In genomic region chr13:75319780-75320179, GRCm38 (mm10) we compare ENCODE assay signal across 33 mouse cellular contexts.
DNase-seq lines count a peak whose midpoint lies in the region; ATAC-seq and TF ChIP-seq lines count a peak whose summit lies in the region.
"Had no signal": no experiment of that assay in that cellular context is flagged by ENCODE, and none has a peak within 500 bp of the region (broad histone marks: within the 10 kb centered on the region; RNA-seq: fewer than 3 reads in every experiment).

No protein-coding gene starts in this region.

- H3K4me1 ChIP-seq in kidney, embryonic 16.5 days (ENCODE audit: insufficient read depth, low read length) = no peaks in the 10 kb centered on the region
- H3K4me1 ChIP-seq in thymus, adult 2 months (replicated peaks; ENCODE audit: control insufficient read depth, insufficient read depth, low read length) = no peaks in the 10 kb centered on the region
- H3K4me1 ChIP-seq: embryonic facial prominence, embryonic 13.5 days; hindbrain, embryonic 12.5 days; limb, embryonic 13.5 days; liver, embryonic 13.5 days; midbrain, embryonic 10.5 days; midbrain, embryonic 15.5 days; stomach, embryonic 15.5 days had no signal

- no peak overlapping the region for H3K9ac ChIP-seq in kidney, embryonic 16.5 days (replicated peaks; ENCODE audit: low read length)
- H3K9ac ChIP-seq: embryonic facial prominence, embryonic 13.5 days; hindbrain, embryonic 12.5 days; limb, embryonic 13.5 days; liver, embryonic 13.5 days; midbrain, embryonic 15.5 days; stomach, embryonic 15.5 days had no signal

- no peaks in the 10 kb centered on the region for H3K27me3 ChIP-seq in kidney, embryonic 16.5 days (ENCODE audit: insufficient read depth, low read length)
- H3K27me3 ChIP-seq in thymus, adult 2 months (ENCODE audit: control insufficient read depth, insufficient read depth, low read length) = no peaks in the 10 kb centered on the region
- H3K27me3 ChIP-seq: embryonic facial prominence, embryonic 13.5 days; hindbrain, embryonic 12.5 days; limb, embryonic 13.5 days; liver, embryonic 13.5 days; midbrain, embryonic 15.5 days; Patski; stomach, embryonic 15.5 days had no signal

- no peaks in the 10 kb centered on the region for H3K9me3 ChIP-seq in kidney, embryonic 16.5 days (ENCODE audit: low read length)
- H3K9me3 ChIP-seq: embryonic facial prominence, embryonic 13.5 days; G1E; hindbrain, embryonic 12.5 days; limb, embryonic 13.5 days; liver, embryonic 13.5 days; midbrain, embryonic 10.5 days; midbrain, embryonic 15.5 days; stomach, embryonic 15.5 days had no signal

- no peak overlapping the region for H3K4me3 ChIP-seq in kidney, embryonic 16.5 days (ENCODE audit: low read length)
- H3K4me3 ChIP-seq in thymus, adult 2 months (ENCODE audit: control insufficient read depth, insufficient read depth, low read length) = no peak overlapping the region
- H3K4me3 ChIP-seq: embryonic facial prominence, embryonic 13.5 days; erythroblast, embryonic 14.5 days; hindbrain, embryonic 12.5 days; limb, embryonic 13.5 days; liver, embryonic 13.5 days; midbrain, embryonic 10.5 days; midbrain, embryonic 15.5 days; stomach, embryonic 15.5 days had no signal

- peak; percentile 75 for ATAC-seq in kidney, embryonic 16.5 days (ENCODE audit: low FRiP score, low TSS enrichment)
- ATAC-seq: forebrain, embryonic 16.5 days; hindbrain, postnatal 0 days; intestine, embryonic 16.5 days; midbrain, embryonic 15.5 days; Patski had no signal

- TF ChIP-seq CTCF in thymus, adult 2 months (IDR thresholded peaks at IDR 0.05; ENCODE audit: borderline replicate concordance, control insufficient read depth, extremely low read depth, insufficient read depth, low read length, poor library complexity) = no peak

- no peak overlapping the region for H3K4me2 ChIP-seq in kidney, embryonic 16.5 days (replicated peaks; ENCODE audit: low read depth, low read length)
- H3K4me2 ChIP-seq: embryonic facial prominence, embryonic 13.5 days; heart, embryonic 11.5 days; hindbrain, embryonic 12.5 days; limb, embryonic 13.5 days; liver, embryonic 13.5 days; midbrain, embryonic 15.5 days; stomach, embryonic 15.5 days had no signal

- H3K27ac ChIP-seq in kidney, embryonic 16.5 days (ENCODE audit: low read length) = no peak overlapping the region
- no peak overlapping the region for H3K27ac ChIP-seq in thymus, adult 2 months (ENCODE audit: control insufficient read depth, insufficient read depth, low read length)
- H3K27ac ChIP-seq: embryonic facial prominence, embryonic 13.5 days; hindbrain, embryonic 12.5 days; hindbrain, postnatal 0 days; limb, embryonic 13.5 days; liver, embryonic 13.5 days; midbrain, embryonic 10.5 days; midbrain, embryonic 15.5 days; stomach, embryonic 15.5 days had no signal

- TF ChIP-seq POLR2A in thymus, adult 2 months (IDR thresholded peaks at IDR 0.05; ENCODE audit: control insufficient read depth, extremely low read depth, insufficient read depth, low read length, poor library complexity) = no peak

- peak; percentile 11 for DNase-seq in embryo, embryonic 10.5 days (ENCODE audit: low spot score)
- no peak for DNase-seq in embryo, embryonic 10 days (ENCODE audit: low spot score)
- DNase-seq in kidney, adult 8-10 months = no peak
- DNase-seq in adipocyte (ENCODE audit: low spot score) = peak; percentile 26
- peak; percentile 5 for DNase-seq in mesoderm, embryonic 11.5 days (ENCODE audit: low read depth, low spot score)
- DNase-seq in urinary bladder, adult 18-20 months (ENCODE audit: low spot score in 2 of 2) = no peak
- DNase-seq in thymus, adult 2 months = no peak
- DNase-seq: adrenal gland, postnatal 14 days; cerebellum, adult 11 months; cerebellum, adult 9-10 months; cerebellum, postnatal 36 days; gastrocnemius, postnatal 14 days; heart, adult 11 months; heart, postnatal 36 days; liver, embryonic 13.5 days; lung, adult 18-20 months; lung, postnatal 10 days; right cerebral cortex, postnatal 25 days; thymus, postnatal 14 days had no signal

- H3K36me3 ChIP-seq in kidney, embryonic 16.5 days (ENCODE audit: insufficient read depth, low read length) = no peaks in the 10 kb centered on the region
- no peaks in the 10 kb centered on the region for H3K36me3 ChIP-seq in thymus, adult 2 months (ENCODE audit: control insufficient read depth, insufficient read depth, low read length)
- H3K36me3 ChIP-seq: embryonic facial prominence, embryonic 13.5 days; G1E; hindbrain, embryonic 12.5 days; limb, embryonic 13.5 days; liver, embryonic 13.5 days; midbrain, embryonic 10.5 days; midbrain, embryonic 15.5 days; stomach, embryonic 15.5 days had no signal

Comparison
In these comparisons a context has a peak if more than half of its experiments do, and no peak if none do; other contexts are left out.
1. DNase-seq: peak in embryo, embryonic 10.5 days (single experiment), adipocyte (single experiment) and mesoderm, embryonic 11.5 days (single experiment); none in embryo, embryonic 10 days (single experiment), kidney, adult 8-10 months (0 of 2), urinary bladder, adult 18-20 months (0 of 2) and thymus, adult 2 months (single experiment).